Mouse (Mus musculus): ENCODE measurements around the gene Slc12a7. TPM values are rescaled to one million over a fixed set of nuclear protein-coding genes. Genes with fewer than 3 reads are reported as not detected.

Gene Slc12a7
- total and polyA plus RNA-seq, 3 experiments: 3.1 to 6.9 TPM; not detected in 1

- H3K4me3 ChIP-seq (ENCODE audit: control insufficient read depth in 1 of 2, insufficient read depth in 1 of 2, low read depth in 2 of 2, low read length in 2 of 2): no peak overlapping the region
- no peaks in the 10 kb centered on the region for H3K4me1 ChIP-seq (ENCODE audit: control insufficient read depth in 1 of 2, insufficient read depth in 2 of 2, low read length in 2 of 2)
- no peak for DNase-seq (ENCODE audit: low read depth, low spot score)
- H3K27me3 ChIP-seq (ENCODE audit: control insufficient read depth in 1 of 2, insufficient read depth in 2 of 2, low read length in 2 of 2): no peaks in the 10 kb centered on the region; a peak in 1 of 4 replicates
- no peaks in the 10 kb centered on the region for H3K36me3 ChIP-seq (ENCODE audit: control insufficient read depth in 1 of 2, insufficient read depth in 2 of 2, low read length in 2 of 2)
- no peak overlapping the region for H3K27ac ChIP-seq (ENCODE audit: control insufficient read depth, low read depth, low read length)
- H3K9me3 ChIP-seq (replicated peaks; ENCODE audit: insufficient read depth, low read length): no peaks in the 10 kb centered on the region
- TF ChIP-seq MYC (IDR thresholded peaks at IDR 0.05; ENCODE audit: low read depth, low read length) (no peak), KAT2A (conservative IDR thresholded peaks at IDR 0.05; ENCODE audit: low read depth, low read length) (no peak), MAFK (IDR thresholded peaks at IDR 0.05; ENCODE audit: borderline replicate concordance, low read depth, low read length) (no peak)
- no peak overlapping the region for H3K9ac ChIP-seq (ENCODE audit: control insufficient read depth, low read depth, low read length, poor library complexity, severe bottlenecking)
- no peaks in the 10 kb centered on the region for H3K79me2 ChIP-seq (ENCODE audit: control insufficient read depth, insufficient read depth, low read length, poor library complexity)
These were observed 45.3 kb upstream of the Slc12a7 start for GRCm38 (mm10) chr13:73687601-73688000.

GRCm38 (mm10) chr13:73688934-73689333, 44.0 kb upstream of the Slc12a7 start:
- Histone ChIP-seq H3K27ac (ENCODE audit: control insufficient read depth, low read depth, low read length) (no peak overlapping the region), H3K36me3 (ENCODE audit: control insufficient read depth in 1 of 2, insufficient read depth in 2 of 2, low read length in 2 of 2) (no peaks in the 10 kb centered on the region), H3K79me2 (ENCODE audit: control insufficient read depth, insufficient read depth, low read length, poor library complexity) (no peaks in the 10 kb centered on the region), H3K9ac (ENCODE audit: control insufficient read depth, low read depth, low read length, poor library complexity, severe bottlenecking) (no peak overlapping the region), H3K4me1 (ENCODE audit: control insufficient read depth in 1 of 2, insufficient read depth in 2 of 2, low read length in 2 of 2) (no peaks in the 10 kb centered on the region), H3K4me3 (ENCODE audit: control insufficient read depth in 1 of 2, insufficient read depth in 1 of 2, low read depth in 2 of 2, low read length in 2 of 2) (no peak overlapping the region), H3K27me3 (ENCODE audit: control insufficient read depth in 1 of 2, insufficient read depth in 2 of 2, low read length in 2 of 2) (no peaks in the 10 kb centered on the region; a peak in 1 of 4 replicates), H3K9me3 (replicated peaks; ENCODE audit: insufficient read depth, low read length) (no peaks in the 10 kb centered on the region)
- no peak for DNase-seq (ENCODE audit: low read depth, low spot score)
- TF ChIP-seq E2F4 (IDR thresholded peaks at IDR 0.05; ENCODE audit: borderline replicate concordance, low read depth, low read length): no peak
- no peak for TF ChIP-seq CTCF (IDR thresholded peaks at IDR 0.05 in 2 of 3, conservative IDR thresholded peaks at IDR 0.05 in 1 of 3; ENCODE audit: control insufficient read depth in 1 of 3, insufficient read depth in 1 of 3, low read depth in 2 of 3, low read length in 3 of 3, poor library complexity in 1 of 3, severe bottlenecking in 1 of 3)
- TF ChIP-seq MAZ (IDR thresholded peaks at IDR 0.05; ENCODE audit: low read depth, low read length): no peak
- TF ChIP-seq HCFC1 (IDR thresholded peaks at IDR 0.05; ENCODE audit: low read depth, low read length): no peak
- TF ChIP-seq KAT2A (conservative IDR thresholded peaks at IDR 0.05; ENCODE audit: low read depth, low read length): no peak
- no peak for TF ChIP-seq UBTF (IDR thresholded peaks at IDR 0.05; ENCODE audit: borderline replicate concordance, insufficient read depth, low read depth, low read length)
- no peak for TF ChIP-seq MXI1 (IDR thresholded peaks at IDR 0.05; ENCODE audit: low read depth, low read length)
- no peak for TF ChIP-seq USF1 (IDR thresholded peaks at IDR 0.05; ENCODE audit: low read depth, low read length)
- TF ChIP-seq MAFK (IDR thresholded peaks at IDR 0.05; ENCODE audit: borderline replicate concordance, low read depth, low read length): no peak
- TF ChIP-seq GABPA (IDR thresholded peaks at IDR 0.05; ENCODE audit: low read depth, low read length): no peak
- TF ChIP-seq ZNF384 (IDR thresholded peaks at IDR 0.05; ENCODE audit: low read depth, low read length): no peak
- no peak for TF ChIP-seq RAD21 (IDR thresholded peaks at IDR 0.05; ENCODE audit: low read depth, low read length)
- TF ChIP-seq POLR2AphosphoS5 (IDR thresholded peaks at IDR 0.05; ENCODE audit: borderline replicate concordance, low read depth, low read length): no peak

Measured in MEL (cell line).